Mouse (Mus musculus) liver, postnatal 0 days (tissue): ENCODE results near the gene Zcchc14.

Source experiments
- CTCF ChIP-seq: sonication (generic); IDR thresholded peaks from 2 replicates; pipeline ENCODE4 v1.5.1; 2016; ENCODE audit warnings: antibody characterized with exemption, low read depth
- EP300 ChIP-seq: IDR thresholded peaks from 2 replicates; pipeline ENCODE4 v1.6.1; 2016; ENCODE audit warnings: antibody characterized with exemption, low read depth, mild to moderate bottlenecking

- TF ChIP-seq CTCF (no peak), EP300 (no peak)
Measured at GRCm38 (mm10) chr8:121647511-121648215, 5.0 kb downstream of the Zcchc14 start.
